Mouse (Mus musculus): ENCODE results near the gene Pam16.

Gene Pam16

GRCm38 (mm10) chr16:4645867-4646266 is 21.1 kb upstream of the Pam16 start:
- DNase-seq = no peak

- peak; percentile 85 for DNase-seq
These were observed 19.1 kb upstream of the Pam16 start for GRCm38 (mm10) chr16:4643670-4644419.

- DNase-seq = no peak
These were observed 18.1 kb upstream of the Pam16 start for GRCm38 (mm10) chr16:4642937-4643336.

GRCm38 (mm10) chr16:4642190-4642589 is 17.4 kb upstream of the Pam16 start:
- DNase-seq = peak; percentile 79

GRCm38 (mm10) chr16:4641119-4641838 is 16.5 kb upstream of the Pam16 start:
- DNase-seq = peak; percentile 68

GRCm38 (mm10) chr16:4640267-4641005 is 15.6 kb upstream of the Pam16 start:
- DNase-seq = peak; percentile 75

GRCm38 (mm10) chr16:4639831-4640237 is 15.0 kb upstream of the Pam16 start, which contains the start of the genes Vasn and Dnaja3:
TSS of gene Vasn (plus strand) at chr16:4639941.
TSS of gene Dnaja3 (plus strand) at chr16:4639989.
- peak; percentile 95 for DNase-seq

GRCm38 (mm10) chr16:4638891-4639390 is 14.2 kb upstream of the Pam16 start:
- DNase-seq = no peak

- peak; percentile 51 for DNase-seq
These were observed 11.0 kb upstream of the Pam16 start for GRCm38 (mm10) chr16:4635760-4636159.

GRCm38 (mm10) chr16:4634681-4635080 is 9.9 kb upstream of the Pam16 start:
- no peak for DNase-seq

GRCm38 (mm10) chr16:4633661-4634060 is 8.9 kb upstream of the Pam16 start:
- no peak for DNase-seq

- DNase-seq = peak; percentile 79
These were observed 7.3 kb upstream of the Pam16 start for GRCm38 (mm10) chr16:4632050-4632449.

- DNase-seq = peak; percentile 92
These were observed 5.2 kb upstream of the Pam16 start for GRCm38 (mm10) chr16:4629950-4630349.

- DNase-seq = peak; percentile 12
These were observed 4.2 kb upstream of the Pam16 start for GRCm38 (mm10) chr16:4628898-4629419.

- no peak for DNase-seq
These were observed 2.3 kb upstream of the Pam16 start for GRCm38 (mm10) chr16:4627105-4627504.

GRCm38 (mm10) chr16:4624074-4624473 is 714 bp downstream of the Pam16 start:
- DNase-seq = no peak

- DNase-seq = no peak
These were observed 8.0 kb downstream of the Pam16 start for GRCm38 (mm10) chr16:4616829-4617228.

- no peak for DNase-seq
These were observed 9.5 kb downstream of the Pam16 start for GRCm38 (mm10) chr16:4615297-4615696.

- peak; percentile 72 for DNase-seq
These were observed 10.1 kb downstream of the Pam16 start for GRCm38 (mm10) chr16:4614639-4615038.

GRCm38 (mm10) chr16:4613736-4614135 is 11.1 kb downstream of the Pam16 start:
- DNase-seq = no peak

GRCm38 (mm10) chr16:4611676-4612075 is 13.1 kb downstream of the Pam16 start:
- DNase-seq = peak; percentile 35

- peak; percentile 25 for DNase-seq
These were observed 13.6 kb downstream of the Pam16 start for GRCm38 (mm10) chr16:4611193-4611592.

GRCm38 (mm10) chr16:4608532-4609059 is 16.2 kb downstream of the Pam16 start:
- peak; percentile 62 for DNase-seq
